Mouse (Mus musculus) small intestine, adult 2 months (tissue): ENCODE data around the gene Rimklb.

Source experiments
- CTCF ChIP-seq: fragments of 200-500 bp; IDR thresholded peaks from 2 replicates; pipeline ENCODE4 v1.5.1; 2012; ENCODE audit warnings: low read depth, mild to moderate bottlenecking, control low read depth, inconsistent platforms, low read length, moderate library complexity, mixed read lengths; ENCODE audit not compliant: insufficient replicate concordance, insufficient read length; ENCODE audit errors: extremely low read depth
- POLR2A ChIP-seq: fragments of 200-500 bp; IDR thresholded peaks from 2 replicates; pipeline ENCODE4 v1.6.1; 2012; ENCODE audit warnings: low read depth, mild to moderate bottlenecking, control low read depth, inconsistent platforms, low read length, moderate library complexity

GRCm38 (mm10) chr6:122539564-122539963, 41.0 kb upstream of the Rimklb start:
- TF ChIP-seq CTCF (no peak), POLR2A (no peak)
